ENCODE assay signal across 8 mouse cellular contexts in the genomic region with DNA sequence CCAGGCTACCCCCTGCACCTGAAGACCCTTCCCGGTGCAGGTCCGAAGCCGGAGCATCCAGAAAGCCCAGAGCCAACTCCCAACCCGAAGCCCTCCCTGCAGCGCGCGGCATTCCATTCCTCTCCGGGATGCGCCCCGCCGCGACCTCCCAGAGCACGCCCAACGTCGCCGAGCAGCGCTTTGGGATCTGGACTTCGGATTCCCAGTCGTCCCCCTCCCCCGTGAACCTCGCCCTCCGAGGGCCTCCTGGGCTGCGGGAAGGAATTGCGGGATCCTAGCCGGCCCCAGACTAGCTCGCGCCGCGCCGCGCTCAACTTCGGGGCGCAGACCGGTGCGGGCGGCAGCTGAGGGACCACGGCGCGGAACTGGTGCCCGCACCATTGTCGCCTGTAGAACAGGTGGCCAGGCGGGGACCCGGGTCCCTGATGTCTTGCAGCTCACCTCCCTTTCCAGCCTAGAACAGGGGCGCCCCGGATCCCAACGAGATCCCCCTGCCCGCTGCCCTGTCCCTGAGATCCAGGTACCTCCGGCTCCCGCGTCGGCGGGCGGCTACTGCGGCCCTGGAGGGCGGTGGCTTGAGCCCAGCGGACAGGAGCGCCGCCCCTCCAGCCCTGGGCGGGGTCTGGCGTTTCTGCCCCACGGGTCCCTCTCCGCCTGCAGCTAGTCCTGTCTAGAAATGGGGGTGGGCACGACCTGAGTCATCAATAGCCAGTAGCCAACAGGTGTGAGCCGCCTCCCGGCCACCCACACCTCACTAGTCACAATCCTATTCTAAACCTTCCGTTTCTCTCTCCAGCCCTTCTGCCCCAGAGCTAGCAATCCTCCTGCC. TPM values are rescaled to one million over a fixed set of nuclear protein-coding genes. Genes with fewer than 3 reads are reported as not detected.
A peak's percentile ranks its signal among the peaks of the same experiment; 100 is the strongest.
DNase-seq lines count a peak whose midpoint lies in the region; ATAC-seq and TF ChIP-seq lines count a peak whose summit lies in the region.

A gene (minus strand): TSS at position 599 of the 829 bp plus-strand sequence.

- peaks cover 6% of the 10 kb centered on the region for H3K27me3 ChIP-seq in spleen, adult 2 months (ENCODE audit: control insufficient read depth, insufficient read depth, low read length)
- peaks cover 45% of the 10 kb centered on the region for H3K27me3 ChIP-seq in hindbrain, embryonic 13.5 days
- peaks cover 28% of the 10 kb centered on the region for H3K27me3 ChIP-seq in limb, embryonic 15.5 days

- peak within 1 kb of the TSS; percentile 68 for H3K4me2 ChIP-seq in hindbrain, embryonic 13.5 days
- H3K4me2 ChIP-seq in limb, embryonic 15.5 days = peak within 1 kb of the TSS; percentile 96

- no peak for DNase-seq in spleen, adult 2 months (ENCODE audit: low read depth in 1 of 2, low spot score in 2 of 2)
- no peak for DNase-seq in spleen, adult 12 weeks (ENCODE audit: low spot score)
- peak; percentile 78 for DNase-seq in gastrocnemius, adult 2 months
- peak; percentile 65 for DNase-seq in neural tube, embryonic 10.5 days (ENCODE audit: extremely low spot score, low spot score)
- no peak for DNase-seq in T-cell, adult 2 months (ENCODE audit: low spot score)

- H3K36me3 ChIP-seq in spleen, adult 2 months (ENCODE audit: control insufficient read depth, insufficient read depth, low read length) = no peaks in the 10 kb centered on the region
- H3K36me3 ChIP-seq in hindbrain, embryonic 13.5 days = no peaks in the 10 kb centered on the region
- no peaks in the 10 kb centered on the region for H3K36me3 ChIP-seq in limb, embryonic 15.5 days

- H3K27ac ChIP-seq in spleen, adult 2 months (ENCODE audit: insufficient read depth, low read length) = peak within 1 kb of the TSS; percentile 79
- H3K27ac ChIP-seq in gastrocnemius, adult 2 months = peak within 1 kb of the TSS; percentile 88
- H3K27ac ChIP-seq in hindbrain, embryonic 13.5 days = no peak within 1 kb of the TSS
- no peak within 1 kb of the TSS; the same call in 1 of the 2 replicates for H3K27ac ChIP-seq in limb, embryonic 15.5 days

- ATAC-seq in hindbrain, embryonic 13.5 days (ENCODE audit: low FRiP score) = no peak
- ATAC-seq in limb, embryonic 15.5 days (ENCODE audit: insufficient number of reproducible peaks, low FRiP score, low TSS enrichment, low read depth) = no peak
- ATAC-seq in cerebellum, adult (ENCODE audit: insufficient number of reproducible peaks, low FRiP score, low TSS enrichment) = no peak

- WGBS in spleen, adult 2 months = 7% methylated on average over 66 of the region's 66 CpGs
- WGBS in hindbrain, embryonic 13.5 days = 2% methylated on average over 66 of the region's 66 CpGs
- WGBS in limb, embryonic 15.5 days = 2% methylated on average over 54 of the region's 66 CpGs

- peak within 1 kb of the TSS; percentile 68 for H3K9ac ChIP-seq in hindbrain, embryonic 13.5 days
- peak within 1 kb of the TSS; percentile 45; the same call in 1 of the 2 replicates for H3K9ac ChIP-seq in limb, embryonic 15.5 days

- intact Hi-C loops in gastrocnemius, adult 2 months (cut with DNase I) = loop anchor here (5.0 kb wide), 2 partner anchors 39 to 51 kb away; no protein-coding TSS in a partner anchor

- no peaks in the 10 kb centered on the region for H3K9me3 ChIP-seq in hindbrain, embryonic 13.5 days
- no peaks in the 10 kb centered on the region for H3K9me3 ChIP-seq in limb, embryonic 15.5 days

- H3K4me3 ChIP-seq in spleen, adult 2 months (ENCODE audit: extremely low read depth, insufficient read depth, insufficient read length) = peak within 1 kb of the TSS; percentile 29
- peak within 1 kb of the TSS; percentile 89 for H3K4me3 ChIP-seq in gastrocnemius, adult 2 months
- peak within 1 kb of the TSS; percentile 43 for H3K4me3 ChIP-seq in hindbrain, embryonic 13.5 days
- H3K4me3 ChIP-seq in limb, embryonic 15.5 days = peak within 1 kb of the TSS; percentile 53

- no peak for TF ChIP-seq CTCF in spleen, adult 2 months (IDR thresholded peaks at IDR 0.05; ENCODE audit: extremely low read depth, insufficient read depth, insufficient read length, insufficient replicate concordance)
- TF ChIP-seq CTCF in gastrocnemius, adult 2 months (IDR thresholded peaks at IDR 0.05) = no peak

- peaks cover 2% of the 10 kb centered on the region; the same call in 1 of the 2 replicates for H3K4me1 ChIP-seq in spleen, adult 2 months (ENCODE audit: control insufficient read depth, insufficient read depth, insufficient read length)
- peaks cover 14% of the 10 kb centered on the region for H3K4me1 ChIP-seq in hindbrain, embryonic 13.5 days (replicated peaks)
- H3K4me1 ChIP-seq in limb, embryonic 15.5 days = peaks cover 16% of the 10 kb centered on the region

- peak; percentile 10; the same call in 1 of the 2 replicates for TF ChIP-seq POLR2A in spleen, adult 2 months (IDR thresholded peaks at IDR 0.05; ENCODE audit: low read depth, low read length)

RNA-seq across cellular contexts. Expression of the gene that starts here (rescaled TPM):
- polyA plus RNA-seq in spleen, adult 2 months (2012; rRNA removed) = 20.4 and 27.2 TPM in 2 replicates
- 1 to 10 TPM; 2.8 to 4.0 TPM for total RNA-seq in gastrocnemius, adult 2 months (2021)
- 3.0 and 4.4 TPM in 2 replicates for polyA plus RNA-seq in hindbrain, embryonic 13.5 days (2015; fragmentation: Nextera tagmentation; extraction: Ambion mirVana)
- polyA plus RNA-seq in limb, embryonic 15.5 days (2015; fragmentation: Nextera tagmentation; extraction: Ambion mirVana) = 5.7 and 8.3 TPM in 2 replicates

Comparison
In these comparisons a context has a peak if more than half of its experiments do, and no peak if none do; other contexts are left out.
1. DNase-seq: peak in gastrocnemius, adult 2 months (single experiment) and neural tube, embryonic 10.5 days (single experiment); none in spleen, adult 2 months (0 of 2), spleen, adult 12 weeks (single experiment) and T-cell, adult 2 months (single experiment).
2. H3K27ac ChIP-seq: peak in spleen, adult 2 months (single experiment) and gastrocnemius, adult 2 months (single experiment); none in hindbrain, embryonic 13.5 days (single experiment) and limb, embryonic 15.5 days (single experiment).
3. H3K4me3 ChIP-seq: peak in every context shown above with its lines; median percentile 89 in gastrocnemius, adult 2 months; 53 in limb, embryonic 15.5 days; 43 in hindbrain, embryonic 13.5 days; 29 in spleen, adult 2 months.